Mouse (Mus musculus): ENCODE results near the gene Gstm1.
"Not testable (repeated sequence)": the region's sequence is repeated elsewhere in the genome, so short reads cannot be mapped to it uniquely, and the experiment has no call there.

Gene Gstm1

DNA sequence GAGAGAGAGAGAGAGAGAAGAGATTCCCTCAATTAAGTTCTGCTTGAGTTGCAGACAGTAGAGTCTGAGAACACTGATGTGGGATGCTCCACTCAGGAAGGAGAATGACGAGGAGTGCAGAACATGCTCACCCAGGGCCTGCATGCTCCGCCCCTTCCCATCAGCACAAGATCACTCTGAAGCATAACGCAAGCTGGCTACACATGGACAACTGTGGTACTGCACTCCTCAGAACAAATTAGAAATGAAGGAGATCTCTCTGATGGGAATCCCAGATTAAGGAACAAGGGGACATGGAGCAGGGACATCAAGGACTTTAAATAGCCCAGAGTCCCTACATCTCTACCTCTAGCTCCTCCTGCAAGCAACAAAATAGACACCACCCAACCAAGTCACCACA, 36.5 kb downstream of the Gstm1 start:
- in situ Hi-C loops (cut with MboI; ENCODE audit: low pct_unique_long_range_greater_than_20kb in 1 of 2, low sequenced_read_pairs in 2 of 2, unreplicated experiment in 1 of 2), result no loop called here

- in situ Hi-C loops (cut with MboI; ENCODE audit: low pct_unique_long_range_greater_than_20kb in 1 of 2, low sequenced_read_pairs in 2 of 2, unreplicated experiment in 1 of 2), result no loop called here
These were observed 40.1 kb downstream of the Gstm1 start for GRCm38 (mm10) chr3:107977691-107978090.

- in situ Hi-C loops (cut with MboI; ENCODE audit: low pct_unique_long_range_greater_than_20kb in 1 of 2, low sequenced_read_pairs in 2 of 2, unreplicated experiment in 1 of 2), result no loop called here
These were observed 43.5 kb downstream of the Gstm1 start for GRCm38 (mm10) chr3:107974237-107974636.

- in situ Hi-C loops (cut with MboI; ENCODE audit: low pct_unique_long_range_greater_than_20kb in 1 of 2, low sequenced_read_pairs in 2 of 2, unreplicated experiment in 1 of 2), result no loop called here
These were observed 45.7 kb downstream of the Gstm1 start for GRCm38 (mm10) chr3:107972070-107972469.

DNA sequence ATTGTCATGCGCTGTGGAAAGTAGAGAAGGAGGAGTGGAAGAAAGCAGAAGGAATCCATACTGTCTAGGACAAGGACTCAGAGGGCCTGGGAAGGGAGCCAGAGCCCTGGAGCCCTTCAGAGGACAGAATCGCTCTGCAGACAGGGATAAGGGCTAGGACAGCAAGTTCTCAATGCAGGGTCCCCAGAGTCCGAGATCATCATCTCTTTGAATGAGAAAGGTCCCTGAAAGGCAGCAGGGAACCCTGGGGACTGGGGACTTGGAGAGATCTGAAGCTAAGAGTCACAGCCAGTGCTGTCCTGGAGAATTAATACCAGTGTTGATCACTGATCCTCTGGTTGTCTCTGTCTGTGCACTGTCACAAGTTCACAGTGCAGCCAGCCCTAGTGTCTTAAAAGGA, 46.7 kb downstream of the Gstm1 start:
- in situ Hi-C loops (cut with MboI; ENCODE audit: low pct_unique_long_range_greater_than_20kb in 1 of 2, low sequenced_read_pairs in 2 of 2, unreplicated experiment in 1 of 2), result not testable (repeated sequence)

DNA sequence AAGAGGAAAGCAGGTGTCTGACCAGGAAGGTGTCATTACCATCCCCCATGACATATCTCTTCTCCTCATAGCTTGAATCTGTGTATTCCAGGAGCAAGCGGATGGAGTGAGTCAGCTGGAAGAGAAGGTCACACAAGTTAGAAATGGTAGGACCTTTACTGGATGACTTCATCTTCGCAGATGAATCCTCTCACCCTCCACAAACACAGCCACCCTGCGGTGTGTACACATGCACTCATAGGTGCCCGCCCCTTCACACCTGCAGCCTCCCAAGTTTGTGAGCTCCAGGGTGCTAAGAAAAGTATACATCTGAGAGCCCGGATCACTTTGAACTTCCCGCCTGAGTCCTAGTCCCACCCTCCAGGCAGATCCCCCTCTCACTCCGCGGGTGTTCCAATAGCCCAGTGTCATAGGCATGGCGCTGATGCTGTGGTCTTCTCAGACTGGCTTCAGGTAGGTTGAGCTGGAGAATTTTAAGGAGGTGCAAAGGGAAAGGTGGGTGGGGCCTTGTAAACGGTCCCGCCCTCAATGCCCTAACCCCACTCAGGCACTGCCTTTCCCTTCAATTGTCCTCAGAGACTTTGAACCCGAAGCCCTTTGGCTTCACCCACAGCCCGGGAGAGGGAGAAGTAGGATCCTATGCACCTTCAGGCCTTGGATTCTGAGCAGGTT, 48.9 kb downstream of the Gstm1 start, which contains the start of gene Gstm3:
Gene Gstm3, minus strand, starts transcription at position 560 of the 672 bp plus-strand sequence.
- in situ Hi-C loops (cut with MboI; ENCODE audit: low pct_unique_long_range_greater_than_20kb in 1 of 2, low sequenced_read_pairs in 2 of 2, unreplicated experiment in 1 of 2), result loop anchor here in 1 of 2 experiments (5.0 kb wide), 1 partner anchor 43 kb away; no protein-coding TSS in a partner anchor

- in situ Hi-C loops (cut with MboI; ENCODE audit: low pct_unique_long_range_greater_than_20kb in 1 of 2, low sequenced_read_pairs in 2 of 2, unreplicated experiment in 1 of 2), result loop anchor here in 1 of 2 experiments (5.0 kb wide), 1 partner anchor 46 kb away; no protein-coding TSS in a partner anchor
These were observed 51.1 kb downstream of the Gstm1 start for GRCm38 (mm10) chr3:107966631-107967030.

- in situ Hi-C loops (cut with MboI; ENCODE audit: low pct_unique_long_range_greater_than_20kb in 1 of 2, low sequenced_read_pairs in 2 of 2, unreplicated experiment in 1 of 2), result loop anchor here in 1 of 2 experiments (5.0 kb wide), 1 partner anchor 47 kb away; no protein-coding TSS in a partner anchor
These were observed 52.2 kb downstream of the Gstm1 start for GRCm38 (mm10) chr3:107965592-107965991.

GRCm38 (mm10) chr3:107964656-107965308, 53.0 kb downstream of the Gstm1 start:
- in situ Hi-C loops (cut with MboI; ENCODE audit: low pct_unique_long_range_greater_than_20kb in 1 of 2, low sequenced_read_pairs in 2 of 2, unreplicated experiment in 1 of 2), result loop anchor here in 1 of 2 experiments (5.0 kb wide), 1 partner anchor 48 kb away; no protein-coding TSS in a partner anchor

- in situ Hi-C loops (cut with MboI; ENCODE audit: low pct_unique_long_range_greater_than_20kb in 1 of 2, low sequenced_read_pairs in 2 of 2, unreplicated experiment in 1 of 2), result no loop called here
These were observed 53.7 kb downstream of the Gstm1 start for GRCm38 (mm10) chr3:107964026-107964425.

Measured in mouse embryonic stem cell (cell line).